Mouse (Mus musculus) lung, embryonic 14.5 days (tissue): ENCODE results near the gene Zfp667. TPM values are rescaled to one million over a fixed set of nuclear protein-coding genes. Genes with fewer than 3 reads are reported as not detected.
"Not testable (repeated sequence)": the region's sequence is repeated elsewhere in the genome, so short reads cannot be mapped to it uniquely, and the experiment has no call there.

ENCODE experiments used
- ATAC-seq: fragments of 200-750 bp; cut with Nextera tagmentation; 2 replicates; pipeline ENCODE4 v1.8.0; 2017; ENCODE audit warnings: mild to moderate bottlenecking, moderate TSS enrichment, moderate library complexity; ENCODE audit not compliant: insufficient read depth
- DNase-seq: peaks from one replicate; pipeline ENCODE4 v3.0.0-alpha.2; 2015
- H3K27ac ChIP-seq: fragments of 300-500 bp; sonication (generic); 2 replicates; pipeline ENCODE4 v1.5.1; 2014; ENCODE audit warnings: low read depth, mild to moderate bottlenecking, moderate library complexity
- H3K27me3 ChIP-seq: fragments of 300-500 bp; sonication (generic); 2 replicates; pipeline ENCODE4 v1.6.1; 2014; ENCODE audit warnings: low read length, control low read depth; ENCODE audit not compliant: insufficient read depth
- H3K36me3 ChIP-seq: fragments of 300-500 bp; sonication (generic); 2 replicates; pipeline ENCODE4 v1.6.1; 2014; ENCODE audit warnings: control low read depth; ENCODE audit not compliant: insufficient read depth
- H3K4me1 ChIP-seq: fragments of 300-500 bp; sonication (generic); 2 replicates; pipeline ENCODE4 v1.6.1; 2014; ENCODE audit warnings: antibody characterized with exemption, control low read depth; ENCODE audit not compliant: insufficient read depth
- H3K4me2 ChIP-seq: fragments of 300-500 bp; sonication (generic); 2 replicates; pipeline ENCODE4 v1.6.1; 2014; ENCODE audit warnings: mild to moderate bottlenecking
- H3K4me3 ChIP-seq: fragments of 300-500 bp; sonication (generic); 2 replicates; pipeline ENCODE4 v1.5.1; 2014; ENCODE audit warnings: low read depth, low read length
- H3K9ac ChIP-seq: fragments of 300-500 bp; sonication (generic); 2 replicates; pipeline ENCODE4 v1.6.1; 2014
- H3K9me3 ChIP-seq: fragments of 300-500 bp; sonication (generic); 2 replicates; pipeline ENCODE4 v1.6.1; 2016; ENCODE audit warnings: low read depth, low read length, control low read depth
- CTCF ChIP-seq: IDR thresholded peaks from 2 replicates; pipeline ENCODE4 v1.5.1; 2016; ENCODE audit warnings: antibody characterized with exemption, low read depth
- WGBS: fragments of 180-500 bp; shearing (Covaris S2); extraction: QIAGEN DNeasy Blood & Tissue Kit; methylation state at CpG from one replicate; pipeline ENCODE4 v1.1.7; 2014; 5-methylcytosine and 5-hydroxymethylcytosine counted together
- polyA plus RNA-seq: library from polyadenylated mRNA; unstranded; fragments of >200 nt; fragmentation: Nextera tagmentation; extraction: Ambion mirVana; gene quantifications from 2 replicates; pipeline ENCODE4 v1.2.1, GENCODE M21; 2014

Gene Zfp667
- polyA plus RNA-seq: 5.8 and 6.0 TPM in 2 replicates

GRCm38 (mm10) chr7:6285842-6286705, at the start of gene Zfp667:
TSS of gene Zfp667 (plus strand) at chr7:6286579.
- peak; percentile 25 for TF ChIP-seq CTCF
- H3K36me3 ChIP-seq: 0 out of 2 replicates have a peak, but pooled peaks cover 2% of the 10 kb centered on the region
- DNase-seq (peak; percentile 99), ATAC-seq (peak; percentile 87)
- peak within 1 kb of the TSS; percentile 63 for H3K9ac ChIP-seq
- peak within 1 kb of the TSS; percentile 86 for H3K27ac ChIP-seq
- peak within 1 kb of the TSS; percentile 74 for H3K4me2 ChIP-seq
- peak within 1 kb of the TSS; percentile 40 for H3K4me3 ChIP-seq
- no peaks in the 10 kb centered on the region for H3K27me3 ChIP-seq
- 0 out of 2 replicates have a peak, but pooled peaks cover 3% of the 10 kb centered on the region for H3K4me1 ChIP-seq
- 2% methylated on average over 50 of the region's 50 CpGs for WGBS
- H3K9me3 ChIP-seq: no peaks in the 10 kb centered on the region

DNA sequence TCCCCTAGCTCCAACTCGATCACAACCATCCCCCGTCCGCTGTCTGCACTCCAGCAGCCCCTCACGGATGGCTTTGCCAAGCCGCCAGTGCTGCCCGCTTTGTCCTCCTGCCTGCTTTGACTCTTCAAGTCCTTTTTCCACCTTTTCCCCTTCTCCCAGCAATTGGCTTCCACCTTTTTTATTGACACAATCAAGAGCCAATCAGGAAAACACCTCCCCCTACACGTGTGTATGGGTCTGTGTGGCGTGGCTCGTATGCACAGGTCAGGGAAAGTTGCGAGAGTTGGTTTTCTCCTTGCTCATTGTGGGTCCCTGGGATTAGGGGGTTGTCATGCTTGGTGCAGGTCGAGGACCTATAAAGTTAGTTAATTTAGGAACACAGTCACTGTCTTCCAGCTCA, 46.6 kb upstream of the Zfp667 start:
- ATAC-seq (no peak), DNase-seq (no peak)
- Histone ChIP-seq H3K9ac (no peak overlapping the region), H3K4me1 (no peaks in the 10 kb centered on the region), H3K4me3 (no peak overlapping the region), H3K4me2 (no peak overlapping the region), H3K27me3 (no peaks in the 10 kb centered on the region), H3K36me3 (no peaks in the 10 kb centered on the region), H3K27ac (no peak overlapping the region), H3K9me3 (no peaks in the 10 kb centered on the region)
- TF ChIP-seq CTCF: no peak
- 38% methylated on average over 11 of the region's 11 CpGs for WGBS

- DNase-seq: peak; percentile 62
- H3K4me3 ChIP-seq, ATAC-seq, H3K9ac ChIP-seq, H3K4me2 ChIP-seq, H3K9me3 ChIP-seq, H3K4me1 ChIP-seq, H3K36me3 ChIP-seq, H3K27ac ChIP-seq, H3K27me3 ChIP-seq: not testable (repeated sequence)
- WGBS: 29% methylated on average over 1 of the region's 1 CpGs
- TF ChIP-seq CTCF: peak; percentile 61
Measured at GRCm38 (mm10) chr7:6240841-6241425, 45.4 kb upstream of the Zfp667 start.

DNA sequence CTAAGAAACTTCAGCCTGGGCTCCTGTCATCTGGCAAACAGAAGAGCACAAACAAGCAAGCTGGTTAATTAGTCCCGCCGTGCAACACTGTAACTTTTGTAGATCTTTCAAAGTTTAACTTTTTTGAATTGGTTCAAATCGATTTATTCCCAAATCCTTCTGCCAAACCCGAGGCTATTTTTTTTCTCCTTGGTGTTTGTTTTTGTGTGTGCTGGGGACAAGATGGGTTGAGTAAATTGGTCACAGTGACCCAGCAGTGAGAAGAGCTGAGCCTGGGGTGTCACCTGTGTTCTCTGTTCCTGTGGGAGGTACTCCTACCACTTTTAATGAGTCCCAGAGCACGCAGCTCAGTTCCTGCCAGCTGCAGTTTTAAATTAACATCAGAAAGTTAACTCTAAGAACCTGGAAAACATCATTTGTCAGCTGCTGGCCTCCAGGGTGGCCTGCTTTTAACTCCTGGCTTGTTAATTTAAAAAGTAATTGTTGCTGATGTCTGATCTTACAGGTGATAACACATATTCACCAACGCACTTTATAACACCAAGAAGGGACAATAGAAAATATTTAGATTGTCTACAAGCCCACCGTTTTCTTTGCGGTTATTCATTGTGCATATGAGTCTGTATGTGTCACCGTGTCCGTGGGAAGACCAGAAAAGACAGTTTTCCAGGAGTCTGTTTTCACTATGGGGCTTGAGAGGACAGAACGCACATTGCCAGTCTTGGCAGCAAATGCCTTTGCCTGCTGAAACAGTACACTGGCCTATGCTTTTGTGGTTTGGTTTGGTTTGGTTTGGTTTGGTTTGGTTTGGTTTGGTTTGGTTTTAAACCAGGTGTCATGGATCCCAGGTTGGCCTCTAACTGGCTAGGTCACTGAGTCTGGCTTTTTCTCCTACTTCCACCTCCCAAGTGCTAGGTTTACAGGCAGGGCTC, 41.8 kb upstream of the Zfp667 start:
- no peak for ATAC-seq
- TF ChIP-seq CTCF: no peak
- no peak overlapping the region for H3K4me2 ChIP-seq
- H3K36me3 ChIP-seq: no peaks in the 10 kb centered on the region
- no peak overlapping the region for H3K27ac ChIP-seq
- no peak overlapping the region for H3K9ac ChIP-seq
- DNase-seq: no peak
- no peaks in the 10 kb centered on the region for H3K9me3 ChIP-seq
- no peak overlapping the region for H3K4me3 ChIP-seq
- H3K4me1 ChIP-seq: no peaks in the 10 kb centered on the region
- WGBS: 31% methylated on average over 11 of the region's 11 CpGs
- H3K27me3 ChIP-seq: no peaks in the 10 kb centered on the region

DNA sequence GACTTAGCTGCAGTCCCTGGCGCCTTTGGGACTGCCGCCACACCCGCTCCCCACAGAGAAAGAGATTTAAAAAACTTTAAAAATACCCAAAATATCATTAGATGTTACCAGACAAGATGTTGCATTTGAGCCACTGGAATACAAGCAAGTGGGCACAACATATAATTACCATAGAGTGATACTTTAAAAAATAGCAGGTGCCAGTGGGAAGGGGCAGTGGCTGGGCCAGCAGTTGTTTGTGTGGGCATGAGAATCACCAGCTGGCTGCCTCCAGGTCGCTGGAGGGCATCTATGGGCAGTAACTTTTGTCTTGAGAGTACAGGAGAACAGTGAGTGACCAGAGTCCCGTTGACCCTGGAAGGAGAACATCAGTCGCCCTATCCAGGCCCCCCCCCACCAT, 34.0 kb upstream of the Zfp667 start, which contains the start of gene Epp13:
Epp13 (plus strand) TSS at position 301 of the 400 bp plus-strand sequence.
- ATAC-seq (no peak), DNase-seq (no peak)
- 0 out of 2 replicates have a peak, but pooled peaks cover 2% of the 10 kb centered on the region for H3K9me3 ChIP-seq
- no peaks in the 10 kb centered on the region for H3K36me3 ChIP-seq
- H3K9ac ChIP-seq: no peak within 1 kb of the TSS
- no peaks in the 10 kb centered on the region for H3K27me3 ChIP-seq
- no peak within 1 kb of the TSS for H3K4me2 ChIP-seq
- no peak within 1 kb of the TSS for H3K4me3 ChIP-seq
- no peak within 1 kb of the TSS for H3K27ac ChIP-seq
- TF ChIP-seq CTCF: no peak
- no peaks in the 10 kb centered on the region for H3K4me1 ChIP-seq
- WGBS: 85% methylated on average over 6 of the region's 6 CpGs

DNA sequence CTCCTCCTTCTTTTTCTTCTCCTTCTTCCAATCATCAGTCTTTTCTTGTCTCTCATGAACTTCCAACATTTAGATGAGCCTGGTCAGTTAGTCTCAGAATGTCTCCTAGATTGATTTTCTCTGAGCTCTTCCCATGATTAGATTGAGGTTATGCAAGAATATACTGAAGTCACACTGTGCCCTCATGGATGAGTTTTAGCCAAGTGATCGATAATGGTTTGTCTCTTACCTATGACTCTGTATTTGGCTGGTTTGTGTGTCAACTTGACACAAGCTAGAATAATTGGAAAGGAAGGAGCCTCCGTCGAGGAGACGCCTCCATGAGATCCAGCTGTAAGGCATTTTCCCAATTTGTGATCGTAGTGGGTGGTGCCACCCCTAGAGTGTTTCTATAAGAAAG, 31.9 kb upstream of the Zfp667 start:
- Histone ChIP-seq H3K27ac (no peak overlapping the region), H3K9ac (no peak overlapping the region), H3K36me3 (no peaks in the 10 kb centered on the region), H3K4me2 (no peak overlapping the region), H3K4me1 (no peaks in the 10 kb centered on the region), H3K27me3 (no peaks in the 10 kb centered on the region), H3K9me3 (0 out of 2 replicates have a peak, but pooled peaks cover 2% of the 10 kb centered on the region), H3K4me3 (no peak overlapping the region)
- ATAC-seq: no peak
- 88% methylated on average over 5 of the region's 5 CpGs for WGBS
- no peak for DNase-seq
- no peak for TF ChIP-seq CTCF
